ENCODE assay signal across 7 mouse cellular contexts in genomic region chr6:5390298-5390697, GRCm38 (mm10). TPM values are rescaled to one million over a fixed set of nuclear protein-coding genes. Genes with fewer than 3 reads are reported as not detected.
DNase-seq lines count a peak whose midpoint lies in the region; ATAC-seq and TF ChIP-seq lines count a peak whose summit lies in the region.

No protein-coding gene starts in this region.

- peak; percentile 41 for DNase-seq in embryo, embryonic 10 days (ENCODE audit: low spot score)
- peak; percentile 54 for DNase-seq in embryonic facial prominence, embryonic 14.5 days (ENCODE audit: low spot score)
- DNase-seq in hindbrain, embryonic 10.5 days (ENCODE audit: low spot score): peak; percentile 30
- DNase-seq in liver, embryonic 14.5 days (ENCODE audit: low read depth in 3 of 3, low spot score in 3 of 3): no peak
- DNase-seq in frontal cortex, postnatal 25 days (ENCODE audit: low spot score in 2 of 2): no peak
- DNase-seq in retina, embryonic 14.5 days (ENCODE audit: low spot score): no peak
- no peak for DNase-seq in testis, postnatal 14 days (ENCODE audit: low spot score)

- 7% methylated on average over 11 of the region's 11 CpGs for WGBS in embryonic facial prominence, embryonic 14.5 days
- WGBS in hindbrain, embryonic 10.5 days: 21% methylated on average over 11 of the region's 11 CpGs
- WGBS in liver, embryonic 14.5 days (ENCODE audit: insufficient replicate concordance): 9% methylated on average over 11 of the region's 11 CpGs

- H3K9me3 ChIP-seq in embryonic facial prominence, embryonic 14.5 days (ENCODE audit: control insufficient read depth, low read length): no peaks in the 10 kb centered on the region
- H3K9me3 ChIP-seq in hindbrain, embryonic 10.5 days: no peaks in the 10 kb centered on the region
- no peaks in the 10 kb centered on the region for H3K9me3 ChIP-seq in liver, embryonic 14.5 days (ENCODE audit: control insufficient read depth, low read length)

- peak overlapping the region; percentile 61 for H3K27ac ChIP-seq in embryonic facial prominence, embryonic 14.5 days (replicated peaks; ENCODE audit: low read depth, low read length)
- peak overlapping the region; percentile 82 for H3K27ac ChIP-seq in hindbrain, embryonic 10.5 days
- no peak overlapping the region for H3K27ac ChIP-seq in liver, embryonic 14.5 days

- TF ChIP-seq EP300 in liver, embryonic 14.5 days (IDR thresholded peaks at IDR 0.05; ENCODE audit: low read depth): no peak

- peak; percentile 50; the same call in 1 of the 2 replicates for ATAC-seq in embryonic facial prominence, embryonic 14.5 days (ENCODE audit: low read depth)
- no peak for ATAC-seq in liver, embryonic 14.5 days (ENCODE audit: insufficient read depth)

- peak overlapping the region; percentile 62 for H3K9ac ChIP-seq in embryonic facial prominence, embryonic 14.5 days (ENCODE audit: low read depth, low read length)
- no peak overlapping the region for H3K9ac ChIP-seq in liver, embryonic 14.5 days (replicated peaks)

- H3K27me3 ChIP-seq in embryonic facial prominence, embryonic 14.5 days (replicated peaks; ENCODE audit: control insufficient read depth, insufficient read depth, low read length): peaks cover 8% of the 10 kb centered on the region; the same call in 1 of the 2 replicates
- H3K27me3 ChIP-seq in hindbrain, embryonic 10.5 days (ENCODE audit: insufficient read depth, poor library complexity, severe bottlenecking): no peaks in the 10 kb centered on the region
- H3K27me3 ChIP-seq in liver, embryonic 14.5 days (ENCODE audit: control insufficient read depth, insufficient read depth, low read length): peaks cover 8% of the 10 kb centered on the region

- no peaks in the 10 kb centered on the region for H3K36me3 ChIP-seq in embryonic facial prominence, embryonic 14.5 days (ENCODE audit: control insufficient read depth, insufficient read depth, low read length)
- no peaks in the 10 kb centered on the region for H3K36me3 ChIP-seq in hindbrain, embryonic 10.5 days
- H3K36me3 ChIP-seq in liver, embryonic 14.5 days (replicated peaks; ENCODE audit: control insufficient read depth, insufficient read depth, low read depth): no peaks in the 10 kb centered on the region

- TF ChIP-seq CTCF in liver, embryonic 14.5 days (IDR thresholded peaks at IDR 0.05; ENCODE audit: low read depth): no peak

- H3K4me3 ChIP-seq in embryonic facial prominence, embryonic 14.5 days (ENCODE audit: low read depth, low read length): peak overlapping the region; percentile 38
- H3K4me3 ChIP-seq in hindbrain, embryonic 10.5 days: peak overlapping the region; percentile 46
- H3K4me3 ChIP-seq in liver, embryonic 14.5 days (ENCODE audit: insufficient read depth in 1 of 2, low read depth in 2 of 2, low read length in 2 of 2): peak overlapping the region; percentile 26 to 39

- no peaks in the 10 kb centered on the region for H3K4me1 ChIP-seq in embryonic facial prominence, embryonic 14.5 days (ENCODE audit: control insufficient read depth, insufficient read depth, low read length)
- H3K4me1 ChIP-seq in hindbrain, embryonic 10.5 days (replicated peaks): peaks cover 37% of the 10 kb centered on the region
- H3K4me1 ChIP-seq in liver, embryonic 14.5 days (replicated peaks; ENCODE audit: control insufficient read depth in 2 of 2, insufficient read depth in 2 of 2, low read length in 1 of 2): peaks cover 0 to 8% of the 10 kb centered on the region in 2 experiments; a peak in 1 of 4 replicates

- H3K4me2 ChIP-seq in embryonic facial prominence, embryonic 14.5 days (ENCODE audit: low read depth, low read length): peak overlapping the region; percentile 60
- H3K4me2 ChIP-seq in liver, embryonic 14.5 days (ENCODE audit: low read depth): peak overlapping the region; percentile 44

RNA-seq across cellular contexts. Expression of gene Asb4, which starts 7.1 kb away (rescaled TPM):
- polyA plus RNA-seq in embryonic facial prominence, embryonic 14.5 days (2014; fragmentation: Nextera tagmentation; extraction: Ambion mirVana): 31.4 and 42.3 TPM in 2 replicates
- polyA plus RNA-seq in hindbrain, embryonic 10.5 days (2016; fragmentation: Nextera tagmentation; extraction: Ambion mirVana): 22.0 and 24.3 TPM in 2 replicates
- polyA plus RNA-seq in liver, embryonic 14.5 days (2012; rRNA removed): 2.9 and 4.0 TPM in 2 replicates
- 5.6 and 6.1 TPM in 2 replicates for polyA plus RNA-seq in liver, embryonic 14.5 days (2014; fragmentation: Nextera tagmentation; extraction: Ambion mirVana)

Comparison
In these comparisons a context has a peak if more than half of its experiments do, and no peak if none do; other contexts are left out.
1. DNase-seq: peak in embryo, embryonic 10 days (single experiment), embryonic facial prominence, embryonic 14.5 days (single experiment) and hindbrain, embryonic 10.5 days (single experiment); none in liver, embryonic 14.5 days (0 of 3), frontal cortex, postnatal 25 days (0 of 2), retina, embryonic 14.5 days (single experiment) and testis, postnatal 14 days (single experiment).
2. Peak in every context shown above with its lines, with median percentiles within 50 percentile points of each other: H3K4me3 ChIP-seq.